Mouse (Mus musculus) liver, embryonic 13.5 days (tissue): Measurements from ENCODE around the gene Rabep1. TPM values are rescaled to one million over a fixed set of nuclear protein-coding genes. Genes with fewer than 3 reads are reported as not detected.

Experiments used
- ATAC-seq: fragments of 200-750 bp; cut with Nextera tagmentation; 2 replicates; pipeline ENCODE4 v1.8.0; 2017; ENCODE audit warnings: low read depth, mild to moderate bottlenecking, moderate number of reproducible peaks, moderate library complexity
- DNase-seq: peaks from one replicate; pipeline ENCODE4 v3.0.0; 2022
- H3K27ac ChIP-seq: fragments of 300-500 bp; sonication (generic); 2 replicates; pipeline ENCODE4 v1.5.1; 2015; ENCODE audit warnings: moderate library complexity, mild to moderate bottlenecking, inconsistent platforms
- H3K27me3 ChIP-seq: fragments of 300-500 bp; sonication (generic); 2 replicates; pipeline ENCODE4 v1.6.1; 2015; ENCODE audit warnings: mild to moderate bottlenecking, inconsistent platforms
- H3K36me3 ChIP-seq: fragments of 300-500 bp; sonication (generic); 2 replicates; pipeline ENCODE4 v1.6.1; 2015; ENCODE audit warnings: mild to moderate bottlenecking, inconsistent platforms
- H3K4me1 ChIP-seq: fragments of 300-500 bp; sonication (generic); replicated peaks from 2 replicates; pipeline ENCODE4 v1.6.1; 2015; ENCODE audit warnings: inconsistent platforms
- H3K4me2 ChIP-seq: fragments of 300-500 bp; sonication (generic); 2 replicates; pipeline ENCODE4 v1.6.1; 2015; ENCODE audit warnings: inconsistent platforms, mild to moderate bottlenecking, moderate library complexity
- H3K4me3 ChIP-seq: fragments of 300-500 bp; sonication (generic); replicated peaks from 2 replicates; pipeline ENCODE4 v1.5.1; 2015; ENCODE audit warnings: mild to moderate bottlenecking, inconsistent platforms
- H3K9ac ChIP-seq: fragments of 300-500 bp; sonication (generic); 2 replicates; pipeline ENCODE4 v1.6.1; 2015; ENCODE audit warnings: mild to moderate bottlenecking, inconsistent platforms
- H3K9me3 ChIP-seq: fragments of 300-500 bp; sonication (generic); replicated peaks from 2 replicates; pipeline ENCODE4 v1.6.1; 2016; ENCODE audit warnings: inconsistent platforms
- WGBS: fragments of 180-500 bp; shearing (Covaris S2); methylation state at CpG from one replicate; pipeline ENCODE4 v1.1.7; 2015; ENCODE audit not compliant: insufficient replicate concordance; 5-methylcytosine and 5-hydroxymethylcytosine counted together
- polyA plus RNA-seq: library from polyadenylated mRNA; unstranded; fragments of >200 nt; fragmentation: Nextera tagmentation; extraction: Ambion mirVana; gene quantifications from 2 replicates; pipeline ENCODE4 v1.2.1, GENCODE M21; 2015

Rabep1 gene
- polyA plus RNA-seq, 1 experiment from 2014 or later: 17.6 TPM

DNA sequence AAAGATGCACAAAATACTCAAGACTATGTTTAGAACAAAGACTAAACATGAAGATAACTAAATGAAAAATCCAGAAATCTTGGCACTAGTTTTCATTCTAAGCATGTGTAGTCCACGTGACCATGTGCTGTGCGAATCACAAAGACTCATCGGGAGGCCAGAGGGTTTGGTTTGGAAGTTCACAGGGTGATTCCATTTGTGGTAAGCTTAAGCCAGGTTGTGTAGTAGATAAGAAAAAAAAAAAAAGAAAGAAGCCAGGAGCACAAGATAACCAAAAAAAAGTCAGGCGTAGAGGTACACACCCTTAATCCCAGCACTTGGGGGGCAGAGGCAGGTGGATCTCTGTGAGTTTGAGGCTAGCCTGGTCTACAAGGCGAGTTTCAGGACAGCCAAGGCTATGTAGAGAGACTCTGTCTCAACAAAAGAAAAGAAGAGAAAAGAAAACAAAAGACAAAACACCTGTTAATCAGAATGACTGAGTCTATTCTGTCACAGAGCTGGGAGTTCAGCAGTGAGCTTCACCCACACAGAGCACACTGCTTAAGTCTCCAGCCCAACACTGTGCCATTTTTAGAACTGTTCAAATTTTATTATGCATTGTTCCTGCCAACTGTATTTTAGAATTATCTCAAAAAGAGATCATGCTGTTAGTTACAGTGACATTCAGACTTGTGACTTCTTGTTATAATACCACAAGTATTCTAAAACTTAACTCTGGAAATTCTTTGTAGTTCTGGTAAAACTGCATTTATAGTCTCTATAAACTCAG is 116.4 kb downstream of the Rabep1 start:
- H3K4me1 ChIP-seq: peaks cover 26% of the 10 kb centered on the region
- peaks cover 95% of the 10 kb centered on the region for H3K36me3 ChIP-seq
- H3K27me3 ChIP-seq: no peaks in the 10 kb centered on the region
- WGBS: 43% methylated on average over 5 of the region's 5 CpGs
- ATAC-seq: peak; percentile 23; the same call in 1 of the 2 replicates
- no peak for DNase-seq
- H3K9ac ChIP-seq: no peak overlapping the region
- H3K9me3 ChIP-seq: no peaks in the 10 kb centered on the region
- no peak overlapping the region for H3K4me2 ChIP-seq
- no peak overlapping the region for H3K27ac ChIP-seq
- no peak overlapping the region for H3K4me3 ChIP-seq

DNA sequence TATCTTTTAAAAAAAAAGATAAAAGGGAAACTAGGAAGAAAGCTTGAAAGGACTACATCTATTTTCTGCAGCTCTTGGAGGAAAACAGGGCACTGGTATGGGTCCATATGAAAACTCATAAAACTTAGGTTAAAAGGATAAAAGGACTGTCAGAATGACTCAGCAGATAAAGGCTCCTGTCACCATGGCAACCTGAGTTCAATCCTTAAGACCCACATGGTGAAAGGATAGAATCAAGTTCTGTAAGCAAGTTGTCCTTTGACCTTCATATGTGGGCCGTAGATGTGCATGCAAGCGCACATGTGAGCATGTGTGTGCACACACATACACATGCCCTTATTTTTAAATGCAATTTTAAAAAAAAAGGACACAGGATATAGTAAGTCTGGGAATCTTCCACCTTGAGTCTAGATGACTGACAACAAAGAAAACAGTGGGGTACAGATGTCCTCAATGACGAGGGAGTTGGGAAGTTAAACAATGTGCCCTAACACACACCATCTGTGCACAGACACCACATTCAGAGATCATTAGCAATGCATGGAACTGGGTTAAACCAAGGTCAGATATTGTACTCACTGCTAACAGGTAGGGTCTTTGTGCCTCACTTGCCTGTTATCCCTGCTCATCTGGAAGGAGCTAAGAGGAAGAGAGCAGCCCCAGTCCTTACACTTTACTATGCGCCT is 119.8 kb downstream of the Rabep1 start:
- no peaks in the 10 kb centered on the region for H3K27me3 ChIP-seq
- 76% methylated on average over 4 of the region's 4 CpGs for WGBS
- no peak for DNase-seq
- no peaks in the 10 kb centered on the region for H3K9me3 ChIP-seq
- no peak overlapping the region for H3K4me2 ChIP-seq
- ATAC-seq: no peak
- no peak overlapping the region for H3K27ac ChIP-seq
- no peak overlapping the region for H3K4me3 ChIP-seq
- no peak overlapping the region for H3K9ac ChIP-seq
- peaks cover 43% of the 10 kb centered on the region for H3K4me1 ChIP-seq
- peaks cover 77% of the 10 kb centered on the region for H3K36me3 ChIP-seq

DNA sequence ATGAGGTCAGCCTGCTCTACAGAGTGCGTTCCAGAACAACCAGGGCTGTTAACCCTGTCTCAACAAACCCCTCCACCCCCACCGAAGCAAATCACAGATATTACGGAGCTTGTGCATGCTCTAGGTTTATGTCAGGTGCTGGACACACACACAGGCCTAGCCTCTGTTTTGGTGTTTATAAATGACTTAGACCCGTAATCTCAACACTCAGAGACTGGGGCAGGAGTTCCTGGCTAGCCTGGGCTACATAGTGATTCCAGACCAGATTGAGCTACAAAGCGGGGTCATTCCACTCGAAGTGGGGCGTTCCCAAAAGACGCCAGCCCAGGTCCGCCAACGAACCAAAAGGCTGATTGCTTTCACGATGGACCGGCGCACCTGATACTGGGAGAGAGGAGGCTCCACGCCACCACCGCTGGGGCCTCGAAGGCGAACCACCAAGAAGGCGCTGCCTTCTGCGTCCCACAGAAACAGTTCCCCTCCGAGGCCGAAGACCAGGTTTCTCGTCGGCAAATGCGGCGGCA is 124.8 kb downstream of the Rabep1 start:
- H3K27me3 ChIP-seq: no peaks in the 10 kb centered on the region
- H3K9me3 ChIP-seq: no peaks in the 10 kb centered on the region
- under 1% methylated on average over 25 of the region's 25 CpGs for WGBS
- peak overlapping the region; percentile 89 for H3K9ac ChIP-seq
- H3K36me3 ChIP-seq: peaks cover 57% of the 10 kb centered on the region
- peaks cover 55% of the 10 kb centered on the region for H3K4me1 ChIP-seq
- DNase-seq (no peak), ATAC-seq (peak; percentile 5; the same call in 1 of the 2 replicates)
- H3K4me2 ChIP-seq: peak overlapping the region; percentile 87
- H3K27ac ChIP-seq: peak overlapping the region; percentile 89
- peak overlapping the region; percentile 84 for H3K4me3 ChIP-seq

DNA sequence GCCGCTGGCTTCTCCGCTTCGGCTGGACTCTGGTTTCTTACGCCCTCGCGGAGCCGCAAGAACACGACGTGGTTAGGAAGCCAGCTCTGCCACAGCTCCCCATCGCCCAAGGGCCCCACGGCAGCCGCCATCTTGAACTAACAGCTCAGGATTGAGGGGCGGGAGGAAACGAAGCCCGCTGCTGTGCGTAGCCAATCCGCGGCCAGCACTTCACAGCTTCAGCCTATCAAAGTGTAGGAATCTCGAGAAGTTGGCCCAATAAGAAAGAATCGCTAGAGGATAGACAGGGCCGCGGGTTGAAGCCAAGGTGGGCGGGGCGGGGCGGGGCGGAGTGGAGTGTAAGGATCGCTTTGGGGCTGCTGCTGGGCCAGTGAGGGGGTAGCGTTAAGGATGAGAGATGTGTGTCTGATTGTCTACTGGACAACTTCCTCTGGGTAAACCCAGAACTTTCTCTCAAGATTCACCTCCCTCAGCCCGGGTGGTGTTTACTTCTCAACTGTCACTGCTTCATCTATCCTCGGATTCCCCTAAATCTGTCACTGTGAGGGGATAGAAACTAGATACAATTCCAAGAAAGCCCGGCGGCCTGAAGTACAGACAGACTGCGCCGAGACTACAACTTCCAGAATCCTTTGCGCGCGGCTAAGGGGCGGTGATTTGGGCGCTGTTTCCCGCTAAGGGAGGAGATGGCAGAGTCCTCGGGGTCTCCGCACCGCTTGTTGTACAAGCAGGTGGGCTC is 125.4 kb downstream of the Rabep1 start, which contains the start of the genes Nup88 and Rpain:
Nup88 (minus strand) TSS at position 153 of the 739 bp plus-strand sequence.
Rpain (plus strand) TSS at position 393 of the 739 bp plus-strand sequence.
- H3K9ac ChIP-seq: peak within 1 kb of the TSS; percentile 89
- no peaks in the 10 kb centered on the region for H3K27me3 ChIP-seq
- peak within 1 kb of the TSS; percentile 99 for H3K27ac ChIP-seq
- peaks cover 57% of the 10 kb centered on the region for H3K4me1 ChIP-seq
- DNase-seq: peak; percentile 90
- H3K4me3 ChIP-seq: peak within 1 kb of the TSS; percentile 84
- H3K9me3 ChIP-seq: no peaks in the 10 kb centered on the region
- H3K4me2 ChIP-seq: peak within 1 kb of the TSS; percentile 87
- H3K36me3 ChIP-seq: peaks cover 57% of the 10 kb centered on the region
- under 1% methylated on average over 43 of the region's 43 CpGs for WGBS
- ATAC-seq: peak; percentile 92

DNA sequence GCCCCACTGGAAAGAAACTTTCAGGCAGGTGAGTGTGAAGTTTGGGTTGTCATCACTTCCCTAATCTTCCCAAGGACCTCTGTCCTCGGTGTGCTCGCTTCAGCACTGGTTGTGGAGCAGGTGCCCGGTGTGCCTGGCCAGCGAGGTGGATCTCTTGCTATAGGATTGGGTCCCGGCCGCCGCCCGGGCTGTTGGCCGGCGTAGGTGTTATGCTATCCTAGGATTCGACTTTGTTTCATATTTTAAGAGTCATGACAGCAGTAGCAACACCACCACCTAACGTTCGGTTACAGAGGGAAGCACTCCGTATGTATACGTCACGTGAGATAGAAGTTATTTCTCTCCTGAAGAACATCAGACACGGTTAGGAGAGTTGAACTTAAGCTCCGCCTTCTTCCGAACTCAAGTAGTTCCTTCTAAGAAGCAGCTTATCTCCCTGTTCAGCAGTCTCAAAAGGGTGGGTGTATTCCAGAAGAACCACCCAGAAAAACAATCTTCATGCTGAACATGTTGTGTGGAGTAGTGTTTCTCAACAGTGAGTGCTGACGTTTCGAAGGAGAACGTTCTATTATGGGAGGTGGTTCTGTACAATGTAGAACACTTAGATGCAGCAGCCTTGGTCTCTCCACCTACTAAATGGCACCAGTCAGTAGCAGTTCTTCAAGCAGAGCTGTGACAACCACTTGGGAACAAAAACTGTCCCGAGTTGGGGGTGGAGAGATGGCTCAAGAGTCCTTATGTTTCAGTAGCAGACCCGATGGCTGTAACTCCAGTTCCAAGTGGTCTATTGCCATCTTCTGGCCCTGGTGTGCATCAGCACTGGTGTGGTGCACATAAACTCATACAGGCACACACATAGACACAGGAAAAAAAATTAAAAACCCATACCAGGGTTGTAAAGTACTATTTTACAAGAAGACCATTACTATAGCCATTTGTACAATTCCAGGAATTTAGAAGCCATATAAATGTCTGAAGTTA is 126.3 kb downstream of the Rabep1 start:
- H3K4me1 ChIP-seq: peaks cover 62% of the 10 kb centered on the region
- peak; percentile 67 for ATAC-seq
- no peaks in the 10 kb centered on the region for H3K9me3 ChIP-seq
- H3K4me3 ChIP-seq: peak overlapping the region; percentile 84
- H3K27ac ChIP-seq: peak overlapping the region; percentile 99
- DNase-seq: peak; percentile 75
- no peaks in the 10 kb centered on the region for H3K27me3 ChIP-seq
- H3K4me2 ChIP-seq: peak overlapping the region; percentile 78
- H3K9ac ChIP-seq: peak overlapping the region; percentile 89
- WGBS: 7% methylated on average over 24 of the region's 24 CpGs
- peaks cover 57% of the 10 kb centered on the region for H3K36me3 ChIP-seq

DNA sequence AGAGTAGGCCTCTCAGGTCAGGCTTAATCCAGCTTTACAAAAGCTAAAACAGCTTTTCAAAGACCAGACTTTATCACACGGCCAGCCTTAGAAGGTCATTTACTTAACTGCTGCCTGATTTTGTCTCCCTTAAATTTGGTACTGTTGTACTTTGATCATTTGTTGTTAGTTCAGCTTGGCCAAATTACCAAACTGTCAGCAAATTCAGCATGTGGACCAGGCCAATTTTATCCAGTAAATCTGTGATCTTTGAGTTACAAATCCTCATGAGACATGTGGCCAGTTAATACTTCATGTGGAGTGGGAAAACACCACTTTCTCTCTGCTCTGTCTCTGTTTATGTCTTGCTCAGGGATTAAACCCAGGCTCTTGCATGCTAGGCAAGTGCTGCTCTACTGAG is 128.0 kb downstream of the Rabep1 start:
- no peak for ATAC-seq
- no peak overlapping the region for H3K4me3 ChIP-seq
- peaks cover 60% of the 10 kb centered on the region for H3K4me1 ChIP-seq
- no peak for DNase-seq
- 57% methylated on average over 1 of the region's 1 CpGs for WGBS
- peak overlapping the region; percentile 46; the same call in 1 of the 2 replicates for H3K9ac ChIP-seq
- H3K27me3 ChIP-seq: no peaks in the 10 kb centered on the region
- H3K9me3 ChIP-seq: no peaks in the 10 kb centered on the region
- peak overlapping the region; percentile 78 for H3K4me2 ChIP-seq
- peaks cover 62% of the 10 kb centered on the region for H3K36me3 ChIP-seq
- peak overlapping the region; percentile 99 for H3K27ac ChIP-seq

DNA sequence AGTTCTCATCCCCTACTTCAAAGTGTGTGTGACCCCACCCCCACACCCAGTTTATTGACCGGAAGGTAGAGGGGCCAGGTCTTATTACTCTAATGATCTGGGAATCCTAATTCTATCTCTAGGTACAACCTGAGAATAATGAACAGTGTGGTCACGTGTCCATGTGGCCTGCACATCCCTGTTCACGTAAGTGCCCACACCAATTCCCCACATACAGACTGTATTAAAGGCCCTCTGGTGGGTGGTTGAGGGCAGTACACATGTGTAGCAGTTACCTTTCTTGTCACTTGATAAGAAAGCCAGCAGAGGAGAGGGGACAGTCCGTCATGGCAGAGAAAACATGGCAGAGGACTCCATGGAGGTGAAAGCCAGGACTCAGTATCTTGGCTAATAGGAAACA is 129.4 kb downstream of the Rabep1 start:
- H3K27ac ChIP-seq: no peak overlapping the region; the same call in 1 of the 2 replicates
- ATAC-seq (no peak), DNase-seq (no peak)
- H3K36me3 ChIP-seq: peaks cover 74% of the 10 kb centered on the region
- peaks cover 52% of the 10 kb centered on the region for H3K4me1 ChIP-seq
- 69% methylated on average over 4 of the region's 4 CpGs for WGBS
- H3K9me3 ChIP-seq: no peaks in the 10 kb centered on the region
- no peaks in the 10 kb centered on the region for H3K27me3 ChIP-seq
- H3K4me2 ChIP-seq: no peak overlapping the region
- H3K9ac ChIP-seq: 0 out of 2 replicates have a peak overlapping the region, but pooled peaks have one; percentile 15
- H3K4me3 ChIP-seq: no peak overlapping the region

DNA sequence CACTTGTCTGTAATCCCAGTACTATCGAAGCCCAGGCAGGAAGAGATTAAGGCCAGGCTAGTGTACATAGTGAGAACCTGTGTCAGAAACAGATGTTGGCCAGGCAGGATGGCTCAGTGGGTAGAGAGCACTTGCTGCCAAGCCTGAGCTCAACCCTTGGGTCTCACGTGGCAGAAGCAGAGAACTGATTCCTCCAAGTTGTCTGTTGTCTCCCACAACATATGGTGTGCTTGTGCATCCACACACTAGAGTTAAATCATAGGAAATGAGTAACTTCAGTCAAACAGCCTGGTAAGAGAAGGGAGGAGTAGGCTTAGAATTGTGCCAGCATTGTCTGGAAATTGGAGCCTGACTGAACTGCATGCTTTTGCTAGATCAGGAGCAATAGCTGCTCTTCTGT is 130.6 kb downstream of the Rabep1 start:
- DNase-seq: no peak
- 65% methylated on average over 2 of the region's 2 CpGs for WGBS

DNA sequence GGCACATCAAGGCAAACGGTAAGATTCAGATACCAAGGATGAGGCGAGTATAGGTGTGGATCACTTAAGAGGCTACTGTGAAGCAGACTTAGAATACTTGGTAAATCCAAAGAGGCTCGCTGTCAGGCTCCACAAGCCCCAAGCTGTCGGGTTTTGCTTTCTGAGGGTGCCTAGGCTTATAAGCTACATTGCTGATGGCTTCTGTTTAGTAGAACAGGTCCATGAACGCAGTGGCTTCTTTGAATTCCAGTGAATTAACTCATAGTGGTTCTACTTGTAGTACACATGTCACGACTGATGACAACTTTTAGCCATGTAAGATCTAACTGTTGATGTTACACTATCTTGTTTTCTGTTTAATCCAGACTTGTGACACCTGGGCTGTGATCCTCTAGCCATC is 132.7 kb downstream of the Rabep1 start:
- WGBS: 84% methylated on average over 6 of the region's 6 CpGs
- Histone ChIP-seq H3K27ac (peak overlapping the region; percentile 9; the same call in 1 of the 2 replicates), H3K9me3 (no peaks in the 10 kb centered on the region), H3K9ac (no peak overlapping the region), H3K4me1 (peaks cover 63% of the 10 kb centered on the region), H3K36me3 (peaks cover 90% of the 10 kb centered on the region), H3K4me3 (no peak overlapping the region), H3K27me3 (no peaks in the 10 kb centered on the region), H3K4me2 (no peak overlapping the region)
- DNase-seq (no peak), ATAC-seq (no peak)

More for the DNA sequence above, 130.6 kb downstream of the Rabep1 start:
- H3K4me3 ChIP-seq: no peak overlapping the region
- peaks cover 87% of the 10 kb centered on the region for H3K36me3 ChIP-seq
- no peak for ATAC-seq
- H3K9me3 ChIP-seq: no peaks in the 10 kb centered on the region
- no peak overlapping the region for H3K4me2 ChIP-seq
- peaks cover 56% of the 10 kb centered on the region for H3K4me1 ChIP-seq
- H3K9ac ChIP-seq: peak overlapping the region; percentile 15; the same call in 1 of the 2 replicates
- peak overlapping the region; percentile 29; the same call in 1 of the 2 replicates for H3K27ac ChIP-seq
- H3K27me3 ChIP-seq: no peaks in the 10 kb centered on the region

DNA sequence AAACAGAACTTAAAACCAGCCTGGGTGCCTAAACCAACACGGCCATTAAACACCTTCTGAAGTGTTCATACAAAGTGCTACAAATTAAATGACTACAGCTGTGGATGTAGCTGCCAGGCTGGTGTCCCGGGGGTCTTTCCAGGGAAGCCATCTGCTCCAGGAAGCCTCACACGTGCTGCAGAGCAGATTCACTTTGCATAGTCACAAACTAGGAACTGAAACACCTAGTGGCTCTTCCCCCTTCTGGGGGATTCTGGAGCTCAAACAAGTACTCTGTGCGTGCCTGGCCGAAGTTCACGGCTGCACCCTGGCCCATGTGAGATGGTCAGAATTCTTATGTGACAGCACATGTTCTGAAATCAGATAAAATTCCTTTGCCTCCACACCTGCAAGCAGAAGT is 135.7 kb downstream of the Rabep1 start:
- H3K4me2 ChIP-seq: peak overlapping the region; percentile 95; the same call in 1 of the 2 replicates
- peaks cover 69% of the 10 kb centered on the region for H3K36me3 ChIP-seq
- no peak overlapping the region for H3K4me3 ChIP-seq
- ATAC-seq (no peak), DNase-seq (no peak)
- no peak overlapping the region for H3K9ac ChIP-seq
- no peaks in the 10 kb centered on the region for H3K27me3 ChIP-seq
- peaks cover 43% of the 10 kb centered on the region for H3K4me1 ChIP-seq
- H3K9me3 ChIP-seq: no peaks in the 10 kb centered on the region
- H3K27ac ChIP-seq: no peak overlapping the region
- 80% methylated on average over 6 of the region's 6 CpGs for WGBS
